Mouse (Mus musculus): ENCODE results near the gene Adgrg2. TPM values are rescaled to one million over a fixed set of nuclear protein-coding genes. Genes with fewer than 3 reads are reported as not detected.
A peak's percentile ranks its signal among the peaks of the same experiment; 100 is the strongest.

The Adgrg2 gene
- polyA plus RNA-seq, 1 experiment from 2014 or later = 1.5 TPM

- DNase-seq (ENCODE audit: low spot score) (no peak), ATAC-seq (replicated peaks; ENCODE audit: low FRiP score, low read depth) (no peak)
- H3K9me3 ChIP-seq (replicated peaks; ENCODE audit: low read length) = no peaks in the 10 kb centered on the region
- no peak overlapping the region for H3K4me3 ChIP-seq (replicated peaks; ENCODE audit: low read depth, low read length)
- H3K36me3 ChIP-seq (ENCODE audit: insufficient read depth, low read length) = no peaks in the 10 kb centered on the region
- no peak overlapping the region for H3K9ac ChIP-seq (ENCODE audit: low read depth, low read length)
- WGBS = 70% methylated on average over 5 of the region's 5 CpGs
- H3K27me3 ChIP-seq (ENCODE audit: insufficient read depth, low read length) = no peaks in the 10 kb centered on the region
- H3K4me1 ChIP-seq (replicated peaks; ENCODE audit: insufficient read depth, low read length) = no peaks in the 10 kb centered on the region
- H3K4me2 ChIP-seq (ENCODE audit: low read length) = no peak overlapping the region
- no peak for TF ChIP-seq CTCF (IDR thresholded peaks at IDR 0.05; ENCODE audit: low read depth)
- no peak overlapping the region for H3K27ac ChIP-seq
These were observed 106.0 kb downstream of the Adgrg2 start for GRCm38 (mm10) chrX:160496473-160496872.

GRCm38 (mm10) chrX:160501095-160501494 is 110.6 kb downstream of the Adgrg2 start:
- no peak overlapping the region for H3K4me3 ChIP-seq (replicated peaks; ENCODE audit: low read depth, low read length)
- no peaks in the 10 kb centered on the region for H3K27me3 ChIP-seq (ENCODE audit: insufficient read depth, low read length)
- no peak for TF ChIP-seq CTCF (IDR thresholded peaks at IDR 0.05; ENCODE audit: low read depth)
- DNase-seq (ENCODE audit: low spot score) (no peak), ATAC-seq (replicated peaks; ENCODE audit: low FRiP score, low read depth) (no peak)
- H3K27ac ChIP-seq = no peak overlapping the region
- no peak overlapping the region for H3K4me2 ChIP-seq (ENCODE audit: low read length)
- no peaks in the 10 kb centered on the region; the same call in 1 of the 2 replicates for H3K4me1 ChIP-seq (replicated peaks; ENCODE audit: insufficient read depth, low read length)
- H3K9ac ChIP-seq (ENCODE audit: low read depth, low read length) = no peak overlapping the region
- H3K36me3 ChIP-seq (ENCODE audit: insufficient read depth, low read length) = no peaks in the 10 kb centered on the region
- H3K9me3 ChIP-seq (replicated peaks; ENCODE audit: low read length) = no peaks in the 10 kb centered on the region
- WGBS = 90% methylated on average over 3 of the region's 3 CpGs

GRCm38 (mm10) chrX:160501687-160502047 is 111.2 kb downstream of the Adgrg2 start:
- TF ChIP-seq CTCF (IDR thresholded peaks at IDR 0.05; ENCODE audit: low read depth) = no peak
- Histone ChIP-seq H3K27ac (peak overlapping the region; percentile 86), H3K27me3 (ENCODE audit: insufficient read depth, low read length) (no peaks in the 10 kb centered on the region), H3K36me3 (ENCODE audit: insufficient read depth, low read length) (no peaks in the 10 kb centered on the region), H3K4me2 (ENCODE audit: low read length) (peak overlapping the region; percentile 60), H3K4me1 (replicated peaks; ENCODE audit: insufficient read depth, low read length) (no peaks in the 10 kb centered on the region; the same call in 1 of the 2 replicates), H3K4me3 (replicated peaks; ENCODE audit: low read depth, low read length) (peak overlapping the region; percentile 54), H3K9ac (ENCODE audit: low read depth, low read length) (peak overlapping the region; percentile 62), H3K9me3 (replicated peaks; ENCODE audit: low read length) (no peaks in the 10 kb centered on the region)
- 43% methylated on average over 12 of the region's 12 CpGs for WGBS
- ATAC-seq (replicated peaks; ENCODE audit: low FRiP score, low read depth) (peak; percentile 84), DNase-seq (ENCODE audit: low spot score) (no peak)

GRCm38 (mm10) chrX:160502048-160503041 is 111.9 kb downstream of the Adgrg2 start, which contains the start of gene Phka2:
Gene Phka2, plus strand, starts transcription at chrX:160502166.
- no peak for TF ChIP-seq CTCF (IDR thresholded peaks at IDR 0.05; ENCODE audit: low read depth)
- ATAC-seq (replicated peaks; ENCODE audit: low FRiP score, low read depth) = peak; percentile 96
- Histone ChIP-seq H3K27me3 (ENCODE audit: insufficient read depth, low read length) (no peaks in the 10 kb centered on the region), H3K9me3 (replicated peaks; ENCODE audit: low read length) (no peaks in the 10 kb centered on the region), H3K27ac (peak within 1 kb of the TSS; percentile 86), H3K4me3 (replicated peaks; ENCODE audit: low read depth, low read length) (peak within 1 kb of the TSS; percentile 54), H3K4me2 (ENCODE audit: low read length) (peak within 1 kb of the TSS; percentile 60), H3K9ac (ENCODE audit: low read depth, low read length) (peak within 1 kb of the TSS; percentile 62), H3K36me3 (ENCODE audit: insufficient read depth, low read length) (no peaks in the 10 kb centered on the region), H3K4me1 (replicated peaks; ENCODE audit: insufficient read depth, low read length) (no peaks in the 10 kb centered on the region; the same call in 1 of the 2 replicates)
- 21% methylated on average over 61 of the region's 61 CpGs for WGBS
- peak; percentile 77 for DNase-seq (ENCODE audit: low spot score)

GRCm38 (mm10) chrX:160509046-160509445 is 118.6 kb downstream of the Adgrg2 start:
- Histone ChIP-seq H3K36me3 (ENCODE audit: insufficient read depth, low read length) (no peaks in the 10 kb centered on the region), H3K27me3 (ENCODE audit: insufficient read depth, low read length) (no peaks in the 10 kb centered on the region), H3K4me3 (replicated peaks; ENCODE audit: low read depth, low read length) (no peak overlapping the region), H3K4me2 (ENCODE audit: low read length) (no peak overlapping the region), H3K9ac (ENCODE audit: low read depth, low read length) (no peak overlapping the region), H3K9me3 (replicated peaks; ENCODE audit: low read length) (no peaks in the 10 kb centered on the region), H3K4me1 (replicated peaks; ENCODE audit: insufficient read depth, low read length) (no peaks in the 10 kb centered on the region), H3K27ac (no peak overlapping the region)
- TF ChIP-seq CTCF (IDR thresholded peaks at IDR 0.05; ENCODE audit: low read depth) = no peak
- 48% methylated on average over 1 of the region's 1 CpGs for WGBS
- ATAC-seq (replicated peaks; ENCODE audit: low FRiP score, low read depth) (no peak), DNase-seq (ENCODE audit: low spot score) (peak; percentile 1)

GRCm38 (mm10) chrX:160510197-160510596 is 119.7 kb downstream of the Adgrg2 start:
- Histone ChIP-seq H3K27me3 (ENCODE audit: insufficient read depth, low read length) (no peaks in the 10 kb centered on the region), H3K9me3 (replicated peaks; ENCODE audit: low read length) (no peaks in the 10 kb centered on the region), H3K4me3 (replicated peaks; ENCODE audit: low read depth, low read length) (no peak overlapping the region), H3K9ac (ENCODE audit: low read depth, low read length) (no peak overlapping the region), H3K36me3 (ENCODE audit: insufficient read depth, low read length) (no peaks in the 10 kb centered on the region), H3K4me2 (ENCODE audit: low read length) (no peak overlapping the region), H3K4me1 (replicated peaks; ENCODE audit: insufficient read depth, low read length) (no peaks in the 10 kb centered on the region), H3K27ac (no peak overlapping the region)
- DNase-seq (ENCODE audit: low spot score) (no peak), ATAC-seq (replicated peaks; ENCODE audit: low FRiP score, low read depth) (no peak)
- no peak for TF ChIP-seq CTCF (IDR thresholded peaks at IDR 0.05; ENCODE audit: low read depth)
- WGBS = 70% methylated on average over 2 of the region's 2 CpGs

Data from kidney, postnatal 0 days (tissue).